10 mouse cellular contexts compared by ENCODE assay signal in genomic region chr5:4484151-4484550, GRCm38 (mm10).
A peak's percentile ranks its signal among the peaks of the same experiment; 100 is the strongest.
DNase-seq lines count a peak whose midpoint lies in the region; ATAC-seq and TF ChIP-seq lines count a peak whose summit lies in the region.
"Had no signal": no experiment of that assay in that cellular context is flagged by ENCODE, and none has a peak within 500 bp of the region (broad histone marks: within the 10 kb centered on the region; RNA-seq: fewer than 3 reads in every experiment).

No protein-coding gene starts in this region.

- H3K27ac ChIP-seq in hindbrain, embryonic 15.5 days (replicated peaks) = peak overlapping the region; percentile 62
- peak overlapping the region; percentile 68 for H3K27ac ChIP-seq in midbrain, postnatal 0 days (ENCODE audit: low read depth, low read length)
- H3K27ac ChIP-seq: macrophage had no signal

- TF ChIP-seq CTCF in midbrain, postnatal 0 days (IDR thresholded peaks at IDR 0.05) = no peak

- H3K36me3 ChIP-seq in hindbrain, embryonic 15.5 days = no peaks in the 10 kb centered on the region
- H3K36me3 ChIP-seq in midbrain, postnatal 0 days (ENCODE audit: insufficient read depth, low read length) = no peaks in the 10 kb centered on the region

- 53% methylated on average over 1 of the region's 1 CpGs for whole genome bisulfite sequencing in hindbrain, embryonic 15.5 days
- WGBS in midbrain, postnatal 0 days = 42% methylated on average over 1 of the region's 1 CpGs

- DNase-seq in left cerebral cortex, postnatal 4 days = peak; percentile 26
- DNase-seq in left cerebral cortex, postnatal 36 days (ENCODE audit: low spot score in 2 of 2) = no peak
- DNase-seq in cerebellum, postnatal 25 days = peak; percentile 45 to 54
- DNase-seq in midbrain, postnatal 0 days (ENCODE audit: low spot score) = no peak
- DNase-seq in c-Kit-positive CD71-positive TER-119-positive erythroid progenitor cells, embryonic 14.5 days (ENCODE audit: low spot score) = no peak
- DNase-seq in spleen, postnatal 36 days (ENCODE audit: low spot score in 2 of 2) = no peak
- DNase-seq in kidney, postnatal 10 days = no peak
- DNase-seq: gastrocnemius, postnatal 25 days had no signal

- no peak overlapping the region for H3K4me3 ChIP-seq in hindbrain, embryonic 15.5 days
- H3K4me3 ChIP-seq in midbrain, postnatal 0 days (ENCODE audit: low read depth, low read length) = no peak overlapping the region

- H3K4me1 ChIP-seq in hindbrain, embryonic 15.5 days (replicated peaks) = peaks cover 25% of the 10 kb centered on the region
- H3K4me1 ChIP-seq in midbrain, postnatal 0 days (ENCODE audit: insufficient read depth, low read length) = peaks cover 16% of the 10 kb centered on the region

- H3K9me3 ChIP-seq in hindbrain, embryonic 15.5 days = no peaks in the 10 kb centered on the region
- H3K9me3 ChIP-seq in midbrain, postnatal 0 days (ENCODE audit: low read length) = no peaks in the 10 kb centered on the region

- intact Hi-C loops in left cerebral cortex, postnatal 4 days (cut with DNase I) = no loop called here
- intact Hi-C loops in left cerebral cortex, postnatal 36 days (cut with DNase I) = loop anchor here (10.0 kb wide), 1 partner anchor 271 kb away; the partner anchor contains the start of gene Fzd1

- 0 out of 2 replicates have a peak, but pooled peaks have one; percentile 21 for ATAC-seq in hindbrain, embryonic 15.5 days (ENCODE audit: low FRiP score, low read depth)
- ATAC-seq in midbrain, postnatal 0 days (ENCODE audit: low FRiP score) = no peak

- H3K27me3 ChIP-seq in hindbrain, embryonic 15.5 days = no peaks in the 10 kb centered on the region
- H3K27me3 ChIP-seq in midbrain, postnatal 0 days (ENCODE audit: insufficient read depth, low read length) = no peaks in the 10 kb centered on the region

- H3K9ac ChIP-seq in hindbrain, embryonic 15.5 days = no peak overlapping the region
- no peak overlapping the region for H3K9ac ChIP-seq in midbrain, postnatal 0 days (replicated peaks; ENCODE audit: low read length, poor library complexity, severe bottlenecking)

- peak overlapping the region; percentile 17; the same call in 1 of the 2 replicates for H3K4me2 ChIP-seq in hindbrain, embryonic 15.5 days
- no peak overlapping the region for H3K4me2 ChIP-seq in midbrain, postnatal 0 days (ENCODE audit: low read depth, low read length, poor library complexity, severe bottlenecking)

Comparison
In these comparisons a context has a peak if more than half of its experiments do, and no peak if none do; other contexts are left out.
1. DNase-seq: peak in left cerebral cortex, postnatal 4 days (single experiment) and cerebellum, postnatal 25 days (2 of 2); none in left cerebral cortex, postnatal 36 days (0 of 2), midbrain, postnatal 0 days (single experiment), c-Kit-positive CD71-positive TER-119-positive erythroid progenitor cells, embryonic 14.5 days (single experiment), spleen, postnatal 36 days (0 of 2) and kidney, postnatal 10 days (single experiment).